Mouse (Mus musculus) CD4-positive, CD25-positive, alpha-beta regulatory T cell, adult 2 months (primary cell): Measurements from ENCODE around the gene Ddt.
A peak's percentile ranks its signal among the peaks of the same experiment; 100 is the strongest.

Source experiments
- DNase-seq: peaks from one replicate; pipeline ENCODE4 v3.0.0-alpha.2; 2012; ENCODE audit warnings: low read depth, low spot score

The Ddt gene

GRCm38 (mm10) chr10:75772795-75773664, at the start of gene Ddt:
Gene Ddt, minus strand, starts transcription at chr10:75773414.
- peak; percentile 94 for DNase-seq

DNA sequence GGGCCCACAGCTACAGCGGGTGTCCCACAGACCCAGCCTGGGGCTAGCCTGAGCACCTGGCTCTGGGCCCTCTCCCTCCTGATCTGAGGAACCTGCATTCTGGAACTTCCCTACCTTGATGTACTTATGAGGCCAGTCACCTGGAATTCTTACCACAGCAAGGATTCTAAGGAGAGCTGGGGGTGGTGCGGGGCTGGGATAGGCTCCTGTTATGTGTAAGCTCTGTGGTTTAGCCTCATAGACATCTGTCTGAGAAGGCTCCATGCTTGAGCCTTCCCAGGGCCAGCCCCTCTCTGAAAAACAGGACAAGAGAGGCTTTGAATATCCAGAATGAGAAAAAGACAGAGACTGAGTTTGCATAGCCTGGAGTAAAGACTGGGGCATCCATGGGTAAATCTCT, 49.2 kb upstream of the Ddt start, which contains the start of gene Gstt4:
Gene Gstt4, minus strand, starts transcription at position 101 of the 400 bp plus-strand sequence.
- DNase-seq = no peak

- DNase-seq = no peak
Measured at GRCm38 (mm10) chr10:75819882-75820281, 46.7 kb upstream of the Ddt start.

- no peak for DNase-seq
Measured at GRCm38 (mm10) chr10:75818641-75819040, 45.4 kb upstream of the Ddt start.

GRCm38 (mm10) chr10:75804217-75804616, 31.0 kb upstream of the Ddt start:
- DNase-seq = no peak

DNA sequence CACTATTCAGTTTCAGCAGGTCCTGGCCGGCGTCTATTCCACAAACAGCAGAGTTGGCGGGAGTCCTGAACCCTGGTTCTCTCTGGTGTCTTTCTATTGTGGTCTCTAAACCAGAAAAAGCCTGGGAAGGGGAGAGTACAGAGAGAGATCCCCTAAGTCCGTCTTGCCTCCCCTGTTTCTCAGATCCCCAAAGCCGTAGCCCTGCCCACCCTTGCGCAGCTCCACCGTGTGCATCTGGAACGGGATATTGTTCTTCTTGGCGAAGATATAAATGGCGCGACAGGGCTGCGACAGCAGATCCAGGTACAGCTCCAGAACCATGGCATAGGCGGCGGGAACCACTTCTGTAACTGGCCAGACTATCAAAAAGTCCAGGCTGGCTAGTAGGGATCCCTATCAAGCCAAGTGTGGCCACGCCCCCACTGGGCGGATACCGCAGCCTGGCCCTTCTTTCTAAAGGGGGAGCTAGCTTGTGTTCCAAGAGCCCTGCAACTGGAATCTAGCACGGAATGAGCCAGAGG, 25.0 kb upstream of the Ddt start, which contains the start of gene Gstt1:
Gene Gstt1, minus strand, starts transcription at position 409 of the 521 bp plus-strand sequence.
- peak; percentile 30 for DNase-seq

GRCm38 (mm10) chr10:75797619-75798175, 24.5 kb upstream of the Ddt start:
- peak; percentile 50 for DNase-seq

DNA sequence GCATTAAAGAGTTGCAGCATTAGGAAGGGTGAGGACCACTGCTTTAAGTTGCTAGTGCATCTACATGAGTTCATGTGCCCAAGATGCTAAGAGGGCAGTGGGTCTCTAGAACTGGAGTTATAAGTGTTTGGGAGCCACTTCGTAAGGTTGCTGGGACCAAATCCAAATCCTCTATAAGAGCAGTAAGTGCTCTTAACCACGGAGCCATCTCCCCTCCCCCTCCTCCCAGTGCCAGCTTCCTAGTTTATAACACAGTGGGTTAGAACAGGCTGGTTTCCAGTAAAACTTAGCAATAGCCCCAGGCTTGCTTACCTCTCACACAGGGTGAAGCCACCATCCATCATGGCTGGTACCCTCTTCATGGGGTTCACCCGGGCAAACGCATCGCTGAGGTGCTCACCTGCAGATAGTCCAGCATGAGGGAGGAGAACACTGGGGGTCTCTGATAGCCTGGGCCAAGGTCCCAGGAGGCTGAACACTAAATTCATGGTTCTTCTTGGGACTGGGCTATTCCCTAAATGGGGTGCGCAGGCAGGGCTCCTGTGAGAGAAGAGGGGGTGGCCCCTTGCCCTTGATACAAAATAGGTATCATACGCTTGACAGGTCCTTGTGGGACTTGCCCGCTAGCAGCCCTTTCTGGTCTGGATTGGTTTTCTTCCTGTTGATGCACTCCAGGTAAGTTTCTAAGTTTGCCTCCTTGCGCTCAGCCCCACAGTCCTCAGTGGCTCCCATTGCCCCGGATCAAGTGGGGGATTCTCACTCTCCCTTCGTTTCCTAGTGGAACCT, 23.7 kb upstream of the Ddt start:
- no peak for DNase-seq

DNA sequence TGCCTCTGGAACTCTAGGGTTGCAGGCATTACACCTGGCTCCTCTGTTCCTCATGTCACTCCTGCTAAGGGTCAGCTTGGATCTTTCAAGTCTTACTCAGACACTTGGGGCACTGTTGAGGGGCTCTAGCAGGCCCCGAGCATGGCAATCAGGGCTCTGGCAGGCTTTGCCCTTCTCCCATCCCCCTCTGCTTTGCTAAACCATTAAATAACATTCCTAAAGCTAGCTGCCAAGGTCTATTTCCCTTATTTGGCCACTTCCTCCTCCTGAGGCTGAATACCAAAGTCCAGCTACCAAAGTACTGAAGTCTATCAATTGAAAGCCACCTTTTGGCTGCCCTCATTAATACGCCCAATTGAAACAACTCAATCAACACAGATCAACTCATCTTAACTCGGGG, 21.7 kb upstream of the Ddt start:
- DNase-seq = no peak

DNA sequence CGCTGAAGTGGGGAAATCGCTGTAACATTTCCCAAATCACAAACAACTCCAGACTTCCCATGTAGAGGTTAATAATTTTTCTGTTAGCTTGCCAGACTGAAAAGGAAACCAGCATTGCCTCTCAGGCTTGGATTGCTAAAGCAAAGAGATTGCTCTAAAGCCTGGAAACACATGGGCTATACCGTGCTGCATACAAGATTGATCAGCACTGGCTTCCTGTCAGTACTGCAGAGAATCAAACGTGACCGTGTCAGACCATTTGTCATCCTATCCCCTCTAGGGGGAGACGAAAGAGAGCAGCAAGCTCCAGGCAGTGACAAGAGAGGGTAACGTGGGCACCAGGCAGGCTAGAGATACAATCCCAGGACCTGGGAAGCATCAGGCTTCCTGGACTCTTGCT, 17.6 kb upstream of the Ddt start:
- peak; percentile 52 for DNase-seq

- no peak for DNase-seq
Measured at GRCm38 (mm10) chr10:75789841-75790240, 16.6 kb upstream of the Ddt start.

DNA sequence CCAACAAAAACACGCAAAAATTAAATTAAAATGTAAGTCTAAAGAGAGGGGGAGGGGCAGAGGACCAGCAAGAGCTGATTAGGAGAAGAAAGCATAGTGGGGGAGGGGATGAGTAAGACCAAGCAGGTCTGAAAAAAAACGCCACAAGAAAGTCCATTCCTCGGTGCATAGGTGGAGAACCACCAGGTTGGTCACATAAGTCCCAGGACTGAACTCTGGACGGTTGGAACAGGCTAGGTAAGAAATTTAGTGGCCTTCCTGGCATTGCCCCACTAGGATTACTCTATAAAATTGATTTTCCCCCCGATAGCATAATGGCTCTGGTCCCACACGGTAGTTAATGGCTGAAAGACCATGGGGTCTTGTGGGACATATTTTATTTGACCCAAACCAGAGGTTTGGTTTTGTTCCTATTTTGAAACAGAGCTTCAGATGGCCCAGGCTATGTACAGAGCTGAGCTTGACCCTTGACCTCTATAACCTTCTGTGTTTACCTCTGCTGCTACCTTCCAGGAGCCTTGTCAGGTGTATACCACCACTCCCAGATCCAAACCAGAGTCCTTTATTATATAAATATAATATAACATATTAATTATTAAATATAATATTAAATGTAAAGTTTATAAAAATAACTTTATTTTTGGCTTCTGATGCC, 16.0 kb upstream of the Ddt start:
- no peak for DNase-seq

DNA sequence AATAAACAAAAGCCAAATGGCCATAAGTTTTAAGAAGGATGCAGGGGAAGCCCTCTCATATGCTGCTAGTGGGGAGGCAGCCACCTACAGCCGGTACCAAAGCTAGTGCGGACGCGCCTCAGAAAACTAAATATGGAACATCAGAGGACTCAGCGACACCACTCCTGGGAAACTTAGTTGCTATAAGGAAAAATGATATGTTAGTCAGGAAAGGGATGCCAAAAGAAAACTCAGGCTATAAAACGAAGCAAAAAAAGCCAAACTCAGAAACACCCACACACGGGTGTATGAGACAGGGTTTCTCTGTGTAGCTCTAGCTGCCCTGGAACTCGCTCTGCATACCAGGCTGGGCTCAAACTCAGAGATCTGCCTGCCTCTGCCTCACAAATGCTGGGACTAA, 15.1 kb upstream of the Ddt start:
- no peak for DNase-seq

DNA sequence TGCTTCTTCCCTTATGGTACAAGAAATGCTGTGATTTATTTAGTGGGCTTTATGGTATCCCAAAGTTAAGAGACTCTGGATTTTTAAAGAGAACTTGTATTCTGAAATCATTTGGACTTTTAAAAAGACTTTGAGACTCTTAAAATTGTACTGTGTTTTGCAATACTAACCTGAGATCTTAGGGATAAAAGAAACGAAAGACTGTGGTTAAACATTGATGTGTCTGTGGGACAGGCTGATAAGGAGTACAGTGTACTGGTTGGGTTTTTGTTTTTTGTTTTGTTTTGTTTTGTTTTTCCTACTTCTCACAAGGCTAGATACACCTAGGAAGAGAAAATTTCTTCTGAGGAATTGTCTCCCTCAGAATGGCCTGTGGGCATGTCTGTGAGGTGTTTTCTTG, 12.2 kb upstream of the Ddt start:
- no peak for DNase-seq

DNA sequence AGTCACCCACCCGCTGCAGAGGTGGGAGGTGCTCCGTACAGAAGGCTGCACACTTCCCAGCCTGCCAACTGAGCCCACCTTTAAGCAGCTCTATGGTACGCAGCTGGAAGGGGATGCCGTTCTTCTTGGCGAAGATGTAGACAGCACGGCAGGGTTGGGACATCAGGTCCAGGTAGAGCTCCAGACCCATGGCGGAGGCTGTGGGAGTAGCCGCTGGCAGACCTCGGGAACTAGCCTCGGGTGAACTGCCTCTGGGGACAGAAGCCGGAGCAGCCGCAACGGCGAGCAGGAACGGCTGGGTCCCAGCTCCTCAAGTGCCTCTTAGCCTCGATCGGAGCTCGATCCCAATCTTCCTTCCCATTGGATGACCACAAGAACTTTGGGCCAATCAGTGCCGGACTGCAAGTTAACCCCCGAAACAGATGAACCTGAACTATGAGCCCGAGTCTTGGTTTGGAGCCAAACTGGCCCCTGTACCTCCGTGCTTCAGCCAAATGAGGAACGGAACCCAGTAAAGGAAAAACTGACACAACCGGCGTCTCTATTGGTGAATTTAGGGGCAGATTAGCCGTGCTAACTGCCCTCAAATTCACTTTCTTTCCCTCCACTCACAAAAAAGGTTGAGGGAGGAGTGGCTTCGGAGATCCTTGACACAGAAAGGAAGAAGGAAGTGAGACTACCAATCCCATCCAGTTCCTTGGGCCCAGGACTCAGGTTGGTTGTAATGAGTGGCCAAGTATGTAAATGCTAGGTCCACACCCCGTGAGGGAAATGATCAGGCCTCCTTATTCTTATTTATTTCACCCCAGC, 7.8 kb upstream of the Ddt start, which contains the start of the genes Gm20441 and Gstt3:
Gene Gm20441, minus strand, starts transcription at position 186 of the 810 bp plus-strand sequence.
Gene Gstt3, minus strand, starts transcription at position 646 of the 810 bp plus-strand sequence.
- peak; percentile 38 for DNase-seq

DNA sequence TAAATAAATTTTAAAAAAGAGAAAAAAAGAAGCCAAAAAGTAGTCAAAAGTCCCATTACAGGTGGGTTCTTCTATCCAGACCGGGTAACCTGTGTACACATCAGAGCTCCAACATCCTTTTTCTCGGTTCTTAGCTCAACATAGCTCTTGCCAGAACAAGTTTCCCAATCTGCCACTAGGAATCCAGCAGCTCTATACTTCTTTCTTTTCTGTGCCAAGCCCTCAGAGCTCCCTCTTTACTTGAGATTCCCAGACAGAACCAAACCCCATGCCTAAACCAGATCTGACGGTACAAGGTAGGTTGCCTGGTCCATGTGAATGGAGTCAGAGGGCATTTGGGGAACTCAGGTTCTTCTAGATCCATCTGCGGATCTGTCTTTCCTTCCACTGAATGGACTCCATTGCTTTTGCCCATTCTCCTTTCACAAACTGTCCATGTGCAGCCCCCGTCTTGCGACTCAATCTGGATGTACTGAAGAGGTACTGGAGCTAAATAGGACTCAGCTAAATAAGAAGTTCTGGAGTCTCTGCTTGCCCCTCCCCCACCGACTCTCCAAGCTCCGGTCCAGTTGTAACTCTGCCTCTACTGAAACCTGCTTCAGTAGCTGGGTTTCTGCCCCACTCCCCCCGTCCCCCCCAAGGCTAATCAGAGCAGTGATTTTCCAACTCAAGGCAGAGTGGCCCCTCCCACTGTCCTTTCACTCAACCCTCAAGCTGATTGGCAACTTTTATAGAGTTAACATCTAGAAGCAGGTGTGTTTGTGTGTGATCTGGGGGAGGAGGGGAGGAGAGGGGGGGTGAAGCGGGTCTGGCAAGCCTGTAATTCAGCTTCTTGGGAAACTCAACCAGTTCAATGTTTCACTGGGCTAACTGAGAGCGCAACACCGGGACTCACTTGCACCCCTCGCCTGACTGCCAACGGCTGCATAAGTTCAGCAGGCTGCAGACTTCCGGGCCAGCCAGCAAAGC, 6.3 kb upstream of the Ddt start:
- DNase-seq = peak; percentile 16

DNA sequence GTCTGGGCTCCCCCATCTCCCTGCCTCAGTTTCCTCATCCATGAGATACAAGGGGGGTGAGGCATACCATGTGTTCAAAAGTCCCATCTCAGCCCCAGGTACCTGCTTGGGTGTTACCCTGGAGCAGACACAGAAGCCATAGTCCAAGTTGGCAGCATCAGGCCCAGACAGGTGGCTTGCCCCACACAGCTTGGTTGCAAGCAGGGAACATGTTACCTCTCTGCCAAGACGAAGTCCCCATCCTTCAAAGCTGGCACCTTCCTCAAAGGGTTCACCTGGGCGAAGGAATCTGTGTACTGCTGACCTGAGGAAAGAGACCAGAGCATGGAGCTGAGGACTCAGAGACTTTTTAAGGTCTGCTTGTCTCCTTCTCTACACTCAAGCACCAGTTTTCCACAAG, 4.7 kb upstream of the Ddt start:
- DNase-seq = no peak

- no peak for DNase-seq
Measured at GRCm38 (mm10) chr10:75776562-75776961, 3.3 kb upstream of the Ddt start.

- DNase-seq = no peak
Measured at GRCm38 (mm10) chr10:75774587-75774986, 1.4 kb upstream of the Ddt start.
